ENCODE assay signal across 20 mouse cellular contexts in the genomic region with DNA sequence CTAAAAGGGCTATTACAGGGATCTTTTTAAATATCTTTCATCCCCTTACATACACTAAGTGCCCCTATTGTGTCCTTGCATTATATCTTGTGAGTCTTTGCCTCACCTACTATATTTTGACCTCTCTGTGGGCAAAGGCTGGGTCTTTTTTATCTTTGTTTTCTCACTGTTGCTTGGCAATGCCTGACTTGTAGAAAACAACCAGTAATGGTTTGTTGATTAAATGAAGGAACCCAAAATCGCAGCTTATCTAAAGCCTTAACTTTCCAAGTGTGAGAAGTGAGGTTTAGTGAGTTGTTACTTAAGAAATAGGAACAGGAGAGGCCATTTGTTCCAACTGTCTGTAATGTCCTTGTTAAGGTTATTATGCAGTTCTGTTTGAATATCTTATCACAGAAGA. TPM values are rescaled to one million over a fixed set of nuclear protein-coding genes. Genes with fewer than 3 reads are reported as not detected.
DNase-seq lines count a peak whose midpoint lies in the region; ATAC-seq and TF ChIP-seq lines count a peak whose summit lies in the region.
"Had no signal": no experiment of that assay in that cellular context is flagged by ENCODE, and none has a peak within 500 bp of the region (broad histone marks: within the 10 kb centered on the region; RNA-seq: fewer than 3 reads in every experiment).

No protein-coding gene starts in this region.

- 58% methylated on average over 1 of the region's 1 CpGs for WGBS in intestine, embryonic 15.5 days

- no peak for TF ChIP-seq POLR2A in MEL (IDR thresholded peaks at IDR 0.05; ENCODE audit: control insufficient read depth in 1 of 2, insufficient read depth in 1 of 2, low read depth in 1 of 2, low read length in 2 of 2, poor library complexity in 1 of 2)

- H3K36me3 ChIP-seq in MEL (ENCODE audit: control insufficient read depth in 1 of 2, insufficient read depth in 2 of 2, low read length in 2 of 2), result peaks cover 12 to 22% of the 10 kb centered on the region in 2 experiments
- no peaks in the 10 kb centered on the region for H3K36me3 ChIP-seq in intestine, embryonic 15.5 days

- no peaks in the 10 kb centered on the region for H3K9me3 ChIP-seq in MEL (replicated peaks; ENCODE audit: insufficient read depth, low read length)
- H3K9me3 ChIP-seq in intestine, embryonic 15.5 days, result no peaks in the 10 kb centered on the region
- H3K9me3 ChIP-seq: G1E had no signal

- H3K79me2 ChIP-seq in MEL (ENCODE audit: control insufficient read depth, insufficient read depth, low read length, poor library complexity), result peaks cover 14% of the 10 kb centered on the region

- TF ChIP-seq CTCF in MEL (IDR thresholded peaks at IDR 0.05 in 2 of 3, conservative IDR thresholded peaks at IDR 0.05 in 1 of 3; ENCODE audit: control insufficient read depth in 1 of 3, insufficient read depth in 1 of 3, low read depth in 2 of 3, low read length in 3 of 3, poor library complexity in 1 of 3, severe bottlenecking in 1 of 3), result no peak

- no peak overlapping the region for H3K4me2 ChIP-seq in intestine, embryonic 15.5 days (replicated peaks)

- no peak overlapping the region for H3K4me3 ChIP-seq in MEL (ENCODE audit: control insufficient read depth in 1 of 2, insufficient read depth in 1 of 2, low read depth in 2 of 2, low read length in 2 of 2)
- H3K4me3 ChIP-seq in intestine, embryonic 15.5 days (replicated peaks), result no peak overlapping the region

- TF ChIP-seq RAD21 in MEL (IDR thresholded peaks at IDR 0.05; ENCODE audit: low read depth, low read length), result no peak

- peak; percentile 52 for ATAC-seq in megakaryocyte-erythroid progenitor cell, adult 5-6 weeks (replicated peaks; ENCODE audit: low FRiP score, low TSS enrichment, poor library complexity, severe bottlenecking)
- ATAC-seq in intestine, embryonic 15.5 days, result no peak
- ATAC-seq: activated CD4-positive, CD25-positive, alpha-beta regulatory T cell, adult 4 months; CD4-positive, CD25-positive, alpha-beta regulatory T cell, adult 4 months; Patski had no signal

- TF ChIP-seq EP300 in MEL (IDR thresholded peaks at IDR 0.05; ENCODE audit: low read depth in 1 of 2, low read length in 2 of 2), result peak; percentile 7 to 53; a peak in 3 of 4 replicates

- H3K4me1 ChIP-seq in MEL (ENCODE audit: control insufficient read depth in 1 of 2, insufficient read depth in 2 of 2, low read length in 2 of 2), result peaks cover 6 to 12% of the 10 kb centered on the region in 2 experiments; a peak in 3 of 4 replicates
- no peaks in the 10 kb centered on the region for H3K4me1 ChIP-seq in intestine, embryonic 15.5 days (replicated peaks)

- peak; percentile 54 for DNase-seq in MEL (ENCODE audit: low read depth, low spot score)
- DNase-seq in left cerebral cortex, postnatal 14 days (ENCODE audit: low spot score in 2 of 2), result no peak
- DNase-seq: adrenal gland, adult 2 months; adrenal gland, adult 8-10 months; adrenal gland, postnatal 10 days; adrenal gland, postnatal 14 days; adrenal gland, postnatal 25 days; adrenal gland, postnatal 36 days; B cell, adult 2 months; cerebellum, adult 11 months; cerebellum, adult 11-12 months; cerebellum, adult 18-20 months; cerebellum, adult 2 months had no signal

- no peaks in the 10 kb centered on the region for H3K27me3 ChIP-seq in MEL (ENCODE audit: control insufficient read depth in 1 of 2, insufficient read depth in 2 of 2, low read length in 2 of 2)
- no peaks in the 10 kb centered on the region for H3K27me3 ChIP-seq in intestine, embryonic 15.5 days (replicated peaks)
- H3K27me3 ChIP-seq: CH12.LX had no signal

- no peak overlapping the region for H3K27ac ChIP-seq in MEL (ENCODE audit: control insufficient read depth, low read depth, low read length)
- H3K27ac ChIP-seq in intestine, embryonic 15.5 days, result no peak overlapping the region

- no peak overlapping the region for H3K9ac ChIP-seq in MEL (ENCODE audit: control insufficient read depth, low read depth, low read length, poor library complexity, severe bottlenecking)
- no peak overlapping the region for H3K9ac ChIP-seq in intestine, embryonic 15.5 days

- intact Hi-C loops in left cerebral cortex, postnatal 14 days (cut with DNase I), result no loop called here

TF ChIP-seq in MEL, 35 proteins besides CTCF, POLR2A, EP300 and RAD21:
- TF ChIP-seq TAL1 (IDR thresholded peaks at IDR 0.05; ENCODE audit: low read length) (no peak), TBP (IDR thresholded peaks at IDR 0.05; ENCODE audit: low read depth, low read length) (no peak), MYB (IDR thresholded peaks at IDR 0.05; ENCODE audit: low read depth, low read length) (no peak), MXI1 (IDR thresholded peaks at IDR 0.05; ENCODE audit: low read depth, low read length) (no peak), CHD2 (IDR thresholded peaks at IDR 0.05; ENCODE audit: low read length) (no peak), TCF12 (IDR thresholded peaks at IDR 0.05; ENCODE audit: low read depth, low read length) (no peak), MAFK (IDR thresholded peaks at IDR 0.05; ENCODE audit: borderline replicate concordance, low read depth, low read length) (no peak), HCFC1 (IDR thresholded peaks at IDR 0.05; ENCODE audit: low read depth, low read length) (no peak), RCOR1 (IDR thresholded peaks at IDR 0.05; ENCODE audit: low read depth, low read length) (peak; percentile 69), USF2 (IDR thresholded peaks at IDR 0.05; ENCODE audit: borderline replicate concordance in 1 of 2, insufficient read depth in 1 of 2, low read depth in 1 of 2, low read length in 2 of 2) (no peak), ZMIZ1 (IDR thresholded peaks at IDR 0.05; ENCODE audit: low read depth, low read length) (no peak), USF1 (IDR thresholded peaks at IDR 0.05; ENCODE audit: low read depth, low read length) (no peak), ZKSCAN1 (IDR thresholded peaks at IDR 0.05; ENCODE audit: low read depth, low read length) (no peak), SMC3 (IDR thresholded peaks at IDR 0.05; ENCODE audit: low read depth, low read length) (no peak), UBTF (IDR thresholded peaks at IDR 0.05; ENCODE audit: borderline replicate concordance, insufficient read depth, low read depth, low read length) (no peak), NELFE (IDR thresholded peaks at IDR 0.05; ENCODE audit: low read depth, low read length) (no peak), POLR2AphosphoS5 (IDR thresholded peaks at IDR 0.05; ENCODE audit: borderline replicate concordance, low read depth, low read length) (no peak), ZNF384 (IDR thresholded peaks at IDR 0.05; ENCODE audit: low read depth, low read length) (no peak), ZC3H11A (IDR thresholded peaks at IDR 0.05; ENCODE audit: low read depth, low read length) (no peak), MEF2A (IDR thresholded peaks at IDR 0.05; ENCODE audit: extremely low read depth, insufficient replicate concordance, low read depth, low read length, poor library complexity, severe bottlenecking) (no peak), E2F4 (IDR thresholded peaks at IDR 0.05; ENCODE audit: borderline replicate concordance, low read depth, low read length) (no peak), MYC (IDR thresholded peaks at IDR 0.05; ENCODE audit: low read depth, low read length) (no peak), CHD1 (IDR thresholded peaks at IDR 0.05; ENCODE audit: low read depth, low read length) (no peak), KAT2A (conservative IDR thresholded peaks at IDR 0.05; ENCODE audit: low read depth, low read length) (no peak), NRF1 (IDR thresholded peaks at IDR 0.05; ENCODE audit: insufficient read depth, low read depth, low read length, poor library complexity, severe bottlenecking) (no peak), SIN3A (IDR thresholded peaks at IDR 0.05; ENCODE audit: low read length) (peak; percentile 46; the same call in 1 of the 2 replicates), MAZ (IDR thresholded peaks at IDR 0.05; ENCODE audit: low read depth, low read length) (no peak), ETS1 (IDR thresholded peaks at IDR 0.05; ENCODE audit: low read depth, low read length) (peak; percentile 18; the same call in 1 of the 2 replicates), JUND (IDR thresholded peaks at IDR 0.05; ENCODE audit: low read depth, low read length) (no peak), BHLHE40 (IDR thresholded peaks at IDR 0.05; ENCODE audit: borderline replicate concordance, low read depth, low read length) (no peak; the same call in 1 of the 2 replicates), GABPA (IDR thresholded peaks at IDR 0.05; ENCODE audit: low read depth, low read length) (no peak), MAX (IDR thresholded peaks at IDR 0.05; ENCODE audit: low read length) (no peak), GATA1 (IDR thresholded peaks at IDR 0.05; ENCODE audit: low read depth, low read length) (peak; percentile 65), POLR2AphosphoS2 (IDR thresholded peaks at IDR 0.05; ENCODE audit: low read length) (no peak), ELF1 (IDR thresholded peaks at IDR 0.05; ENCODE audit: low read depth, low read length) (no peak)
TF ChIP-seq in MEL: peak in this region for 4.

RNA-seq across cellular contexts. Expression of a gene that starts 24.4 kb away (rescaled TPM):
- total RNA-seq in MEL (2012; rRNA removed), result 7.5 and 10.4 TPM in 2 replicates
- 10 to 100 TPM in 1 of 2 experiments, not detected in 1; 20.3 TPM for polyA plus RNA-seq in MEL (2012; ENCODE audit: insufficient read depth in 1 of 2, insufficient read length in 2 of 2, low read depth in 1 of 2, low replicate concordance in 2 of 2, missing spikeins in 1 of 2)
- 14.2 and 19.0 TPM in 2 replicates for total RNA-seq in megakaryocyte-erythroid progenitor cell, adult 5-6 weeks (2014; fragmentation: Nextera tagmentation)
- total RNA-seq in megakaryocyte-erythroid progenitor cell, adult 5-6 weeks (2017), result 12.1 and 14.8 TPM in 2 replicates
- 8.1 and 9.9 TPM in 2 replicates for polyA plus RNA-seq in intestine, embryonic 15.5 days (2015; fragmentation: Nextera tagmentation; extraction: Ambion mirVana)
- total RNA-seq in left cerebral cortex, postnatal 14 days (2021), result 10 to 100 TPM; 20.4 to 21.5 TPM
